Mouse (Mus musculus) ES-Bruce4 (cell line): ENCODE measurements at regions not wholly inside any gene's neighbourhood (a gene's known extent, or its start where the extent isn't known, plus 50 kb on each side); places are given as distances from the start of the nearest gene placed in this dataset.
A peak's percentile ranks its signal among the peaks of the same experiment; 100 is the strongest.

ENCODE experiments used
- H3K27ac ChIP-seq: 2 replicates; pipeline ENCODE4 v1.5.1; 2012; ENCODE audit warnings: low read length, inconsistent platforms; ENCODE audit not compliant: insufficient read depth
- H3K27me3 ChIP-seq: 2 replicates; pipeline ENCODE4 v1.6.1; 2012; ENCODE audit warnings: mild to moderate bottlenecking, low read length, inconsistent platforms; ENCODE audit not compliant: control insufficient read depth, poor library complexity, insufficient read depth, severe bottlenecking
- H3K36me3 ChIP-seq: 2 replicates; pipeline ENCODE4 v1.6.1; 2012; ENCODE audit warnings: inconsistent platforms, mild to moderate bottlenecking, low read length, moderate library complexity; ENCODE audit not compliant: control insufficient read depth, poor library complexity, insufficient read depth, severe bottlenecking
- H3K4me1 ChIP-seq: one replicate; pipeline ENCODE4 v1.8.1; 2011; ENCODE audit warnings: low read length; ENCODE audit not compliant: control insufficient read depth, insufficient read depth
- H3K4me3 ChIP-seq: 2 replicates; pipeline ENCODE4 v1.5.1; 2011; ENCODE audit warnings: low read depth, mild to moderate bottlenecking, low read length
- H3K9ac ChIP-seq: 2 replicates; pipeline ENCODE4 v1.6.1; 2012; ENCODE audit warnings: low read depth, mild to moderate bottlenecking, inconsistent platforms; ENCODE audit not compliant: poor library complexity, severe bottlenecking
- H3K9me3 ChIP-seq: replicated peaks from 2 replicates; pipeline ENCODE4 v1.6.1; 2012; ENCODE audit warnings: mild to moderate bottlenecking, low read length, inconsistent platforms; ENCODE audit not compliant: control insufficient read depth, poor library complexity, insufficient read depth, severe bottlenecking
- CTCF ChIP-seq: IDR thresholded peaks from one replicate; pipeline ENCODE4 v1.8.1; 2011; ENCODE audit warnings: low read depth, low read length
- EP300 ChIP-seq: IDR thresholded peaks from 2 replicates; pipeline ENCODE4 v1.6.1; 2011; ENCODE audit warnings: low read depth, low read length; ENCODE audit not compliant: insufficient read depth
- POLR2A ChIP-seq: IDR thresholded peaks from one replicate; pipeline ENCODE4 v1.8.1; 2011; ENCODE audit warnings: low read length; ENCODE audit not compliant: insufficient read depth

- no peak overlapping the region for H3K9ac ChIP-seq
- H3K27ac ChIP-seq = no peak overlapping the region
- no peaks in the 10 kb centered on the region for H3K9me3 ChIP-seq
- H3K36me3 ChIP-seq = no peaks in the 10 kb centered on the region
- no peaks in the 10 kb centered on the region for H3K4me1 ChIP-seq
- H3K4me3 ChIP-seq = no peak overlapping the region
- H3K27me3 ChIP-seq = no peaks in the 10 kb centered on the region
- no peak for TF ChIP-seq CTCF
- TF ChIP-seq EP300 = no peak
- TF ChIP-seq POLR2A = no peak
These were observed 57.3 kb downstream of the Tktl2 start for GRCm38 (mm10) chr8:66568861-66569260.

GRCm38 (mm10) chr8:66586182-66586581, 74.6 kb downstream of the Tktl2 start:
- Histone ChIP-seq H3K4me3 (no peak overlapping the region), H3K9ac (no peak overlapping the region), H3K27ac (no peak overlapping the region), H3K4me1 (no peaks in the 10 kb centered on the region), H3K27me3 (no peaks in the 10 kb centered on the region), H3K36me3 (no peaks in the 10 kb centered on the region), H3K9me3 (no peaks in the 10 kb centered on the region)
- TF ChIP-seq POLR2A = no peak
- no peak for TF ChIP-seq CTCF
- no peak for TF ChIP-seq EP300

GRCm38 (mm10) chr8:66586850-66587249, 75.3 kb downstream of the Tktl2 start:
- H3K9ac ChIP-seq = no peak overlapping the region
- TF ChIP-seq POLR2A (no peak), EP300 (no peak), CTCF (no peak)
- H3K27me3 ChIP-seq = no peaks in the 10 kb centered on the region
- no peaks in the 10 kb centered on the region for H3K9me3 ChIP-seq
- H3K4me3 ChIP-seq = no peak overlapping the region
- H3K36me3 ChIP-seq = no peaks in the 10 kb centered on the region
- no peaks in the 10 kb centered on the region for H3K4me1 ChIP-seq
- no peak overlapping the region for H3K27ac ChIP-seq

GRCm38 (mm10) chr8:66587272-66587671, 75.7 kb downstream of the Tktl2 start:
- H3K9me3 ChIP-seq = no peaks in the 10 kb centered on the region
- no peak for TF ChIP-seq POLR2A
- no peak for TF ChIP-seq EP300
- TF ChIP-seq CTCF = no peak
- no peak overlapping the region for H3K4me3 ChIP-seq
- H3K4me1 ChIP-seq = no peaks in the 10 kb centered on the region
- H3K36me3 ChIP-seq = no peaks in the 10 kb centered on the region
- no peak overlapping the region for H3K9ac ChIP-seq
- no peaks in the 10 kb centered on the region for H3K27me3 ChIP-seq
- H3K27ac ChIP-seq = no peak overlapping the region

GRCm38 (mm10) chr8:66589437-66589836, 77.9 kb downstream of the Tktl2 start:
- Histone ChIP-seq H3K9me3 (no peaks in the 10 kb centered on the region), H3K36me3 (no peaks in the 10 kb centered on the region), H3K27me3 (no peaks in the 10 kb centered on the region)

GRCm38 (mm10) chr8:66607194-66607593, 80.7 kb downstream of the Npy5r start:
- TF ChIP-seq POLR2A (no peak), CTCF (no peak), EP300 (no peak)
- no peak overlapping the region for H3K27ac ChIP-seq

More at GRCm38 (mm10) chr8:66589437-66589836, 77.9 kb downstream of the Tktl2 start:
- Histone ChIP-seq H3K4me1 (no peaks in the 10 kb centered on the region), H3K4me3 (no peak overlapping the region), H3K27ac (no peak overlapping the region), H3K9ac (no peak overlapping the region)
- TF ChIP-seq EP300 (no peak), CTCF (peak; percentile 34)

More at GRCm38 (mm10) chr8:66607194-66607593, 80.7 kb downstream of the Npy5r start:
- Histone ChIP-seq H3K27me3 (no peaks in the 10 kb centered on the region), H3K36me3 (no peaks in the 10 kb centered on the region), H3K9me3 (peaks cover 14% of the 10 kb centered on the region), H3K4me3 (no peak overlapping the region), H3K4me1 (no peaks in the 10 kb centered on the region), H3K9ac (no peak overlapping the region)
